Mouse (Mus musculus): ENCODE measurements around the gene Nmt1.

- TF ChIP-seq POLR2A (IDR thresholded peaks at IDR 0.05; ENCODE audit: control insufficient read depth in 1 of 2, insufficient read depth in 1 of 2, low read depth in 1 of 2, low read length in 2 of 2, poor library complexity in 1 of 2), result no peak
- TF ChIP-seq ZC3H11A (IDR thresholded peaks at IDR 0.05; ENCODE audit: low read depth, low read length), result no peak
- TF ChIP-seq GABPA (IDR thresholded peaks at IDR 0.05; ENCODE audit: low read depth, low read length), result no peak
- TF ChIP-seq MYC (IDR thresholded peaks at IDR 0.05; ENCODE audit: low read depth, low read length), result no peak
- TF ChIP-seq CTCF (IDR thresholded peaks at IDR 0.05 in 2 of 3, conservative IDR thresholded peaks at IDR 0.05 in 1 of 3; ENCODE audit: control insufficient read depth in 1 of 3, insufficient read depth in 1 of 3, low read depth in 2 of 3, low read length in 3 of 3, poor library complexity in 1 of 3, severe bottlenecking in 1 of 3), result no peak
- no peak for TF ChIP-seq ZNF384 (IDR thresholded peaks at IDR 0.05; ENCODE audit: low read depth, low read length)
- TF ChIP-seq CHD2 (IDR thresholded peaks at IDR 0.05; ENCODE audit: low read length), result no peak
- TF ChIP-seq MAX (IDR thresholded peaks at IDR 0.05; ENCODE audit: low read length), result no peak
- TF ChIP-seq POLR2AphosphoS5 (IDR thresholded peaks at IDR 0.05; ENCODE audit: borderline replicate concordance, low read depth, low read length), result no peak
- TF ChIP-seq TAL1 (IDR thresholded peaks at IDR 0.05; ENCODE audit: low read length), result no peak
- no peak for TF ChIP-seq BHLHE40 (IDR thresholded peaks at IDR 0.05; ENCODE audit: borderline replicate concordance, low read depth, low read length)
- TF ChIP-seq RAD21 (IDR thresholded peaks at IDR 0.05; ENCODE audit: low read depth, low read length), result no peak
Observed at GRCm38 (mm10) chr11:103100361-103100760, 72.4 kb downstream of the Nmt1 start.

Measured in MEL (cell line).